Mouse (Mus musculus): Measurements from ENCODE around the gene Ddx31.

The Ddx31 gene

DNA sequence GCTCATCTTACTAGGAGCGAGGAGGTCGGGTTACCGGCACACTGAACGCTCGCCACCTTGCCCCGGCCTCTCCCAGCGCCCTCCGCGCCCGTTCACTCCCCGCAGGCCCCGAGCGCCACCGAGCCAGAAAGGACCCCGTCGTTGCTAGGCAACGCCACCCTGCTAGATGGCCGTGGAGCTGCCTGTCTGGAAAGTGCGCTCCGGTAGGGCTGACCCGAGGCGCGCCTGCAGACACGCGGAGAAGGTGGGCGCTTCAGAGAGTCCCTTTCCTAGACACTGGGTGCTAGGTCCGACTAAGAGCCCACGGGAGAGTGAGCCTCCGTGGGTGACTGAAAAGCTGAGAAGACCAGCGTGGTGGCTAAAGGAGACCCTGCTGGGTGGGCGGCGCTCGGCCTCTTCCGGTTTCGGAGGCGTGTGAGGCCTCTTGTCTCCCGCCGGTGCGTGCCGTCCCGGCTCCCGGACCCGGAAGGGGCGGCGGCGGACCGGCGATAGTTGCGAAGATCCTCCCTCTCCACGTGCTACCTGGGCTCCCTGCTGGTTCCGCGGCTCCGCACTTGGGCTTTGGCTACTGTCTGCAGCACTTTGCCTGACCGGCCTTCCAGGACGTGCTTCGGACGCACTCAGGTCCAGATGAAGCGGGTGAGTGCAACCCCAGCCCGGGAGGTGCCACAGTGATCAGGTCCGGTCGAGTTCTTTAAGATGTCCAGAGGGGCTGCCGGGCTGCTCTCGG is at the start of gene Ddx31, which contains the start of gene Gtf3c4:
Ddx31 (plus strand) TSS at position 185 of the 730 bp plus-strand sequence.
Gtf3c4 (minus strand) TSS at position 139 of the 730 bp plus-strand sequence.
- DNase-seq: peak; percentile 96

DNA sequence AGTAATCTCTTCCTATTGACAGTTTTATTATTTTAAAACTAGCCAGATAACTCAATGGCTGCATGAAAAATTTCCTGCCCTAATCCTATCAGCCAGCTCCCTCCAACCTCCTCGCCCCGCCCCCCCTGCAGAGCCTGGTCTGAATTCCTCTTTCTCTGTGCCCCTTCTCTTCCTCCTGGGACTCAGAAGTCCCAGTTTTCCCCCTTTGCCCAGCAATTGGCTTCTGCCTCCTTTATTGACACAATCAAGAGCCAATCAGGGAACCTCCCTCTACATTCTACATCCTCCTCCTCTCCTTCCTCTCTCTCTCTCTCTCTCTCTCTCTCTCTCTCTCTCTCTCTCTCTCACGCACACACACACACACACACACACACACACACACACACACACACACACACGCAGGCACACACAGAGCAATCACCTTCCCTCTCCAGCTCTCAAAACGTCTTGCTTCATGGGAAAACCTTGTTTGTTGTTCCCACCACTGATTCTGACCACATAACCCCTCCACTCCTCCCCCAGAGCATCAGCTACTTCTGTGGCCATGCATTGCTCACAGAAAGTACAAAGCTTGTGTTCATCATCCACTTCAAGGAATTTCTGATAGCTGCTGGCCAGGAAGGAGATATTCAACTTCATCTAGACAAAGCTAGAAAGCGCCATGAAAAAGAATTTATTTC is 47.1 kb upstream of the Ddx31 start:
- peak; percentile 31 for DNase-seq

GRCm38 (mm10) chr2:28794623-28795022 is 45.6 kb upstream of the Ddx31 start:
- DNase-seq: no peak

DNA sequence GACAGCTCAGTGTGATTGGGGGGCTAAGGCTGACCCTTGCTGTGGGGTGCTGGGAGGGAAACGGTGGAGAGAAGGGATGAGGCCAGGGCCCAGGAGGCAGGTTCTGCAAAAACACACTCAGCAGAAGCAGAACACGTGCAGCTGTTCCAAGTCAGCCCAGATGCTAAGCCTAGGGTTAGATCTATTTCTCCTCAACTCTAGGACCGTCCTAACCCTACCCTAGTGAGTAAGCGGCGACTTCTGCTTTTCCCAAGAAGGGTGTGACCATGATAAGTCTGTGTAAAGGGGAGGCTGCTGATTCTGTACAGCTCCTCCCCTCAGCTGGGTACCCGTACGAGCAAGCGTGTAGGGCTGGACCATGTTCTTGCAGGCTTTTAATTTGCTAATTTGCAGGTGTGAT is 43.9 kb upstream of the Ddx31 start:
- no peak for DNase-seq

- peak; percentile 20 for DNase-seq
Observed at GRCm38 (mm10) chr2:28797490-28798106, 42.6 kb upstream of the Ddx31 start.

GRCm38 (mm10) chr2:28798390-28798789 is 41.8 kb upstream of the Ddx31 start:
- peak; percentile 34 for DNase-seq

DNA sequence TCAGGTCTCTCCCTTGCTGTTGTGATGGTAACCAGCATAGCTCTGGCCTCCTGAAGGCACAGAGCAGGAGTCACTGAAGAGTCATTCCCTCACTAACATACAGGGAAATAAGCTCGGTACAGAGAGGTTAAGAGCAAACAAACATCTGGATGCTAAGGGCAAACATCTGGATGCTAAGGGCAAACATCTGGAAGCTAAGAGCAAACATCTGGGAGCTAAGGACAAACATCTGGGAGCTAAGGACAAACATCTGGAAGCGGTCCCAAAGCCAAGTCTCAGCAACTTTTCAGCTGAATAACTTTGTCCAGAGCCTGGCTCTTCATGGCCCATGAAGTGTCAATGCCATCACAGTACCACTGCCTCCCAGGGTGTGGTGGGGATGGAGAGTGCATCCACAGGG is 40.6 kb upstream of the Ddx31 start:
- no peak for DNase-seq

GRCm38 (mm10) chr2:28803406-28803805 is 36.8 kb upstream of the Ddx31 start:
- DNase-seq: no peak

DNA sequence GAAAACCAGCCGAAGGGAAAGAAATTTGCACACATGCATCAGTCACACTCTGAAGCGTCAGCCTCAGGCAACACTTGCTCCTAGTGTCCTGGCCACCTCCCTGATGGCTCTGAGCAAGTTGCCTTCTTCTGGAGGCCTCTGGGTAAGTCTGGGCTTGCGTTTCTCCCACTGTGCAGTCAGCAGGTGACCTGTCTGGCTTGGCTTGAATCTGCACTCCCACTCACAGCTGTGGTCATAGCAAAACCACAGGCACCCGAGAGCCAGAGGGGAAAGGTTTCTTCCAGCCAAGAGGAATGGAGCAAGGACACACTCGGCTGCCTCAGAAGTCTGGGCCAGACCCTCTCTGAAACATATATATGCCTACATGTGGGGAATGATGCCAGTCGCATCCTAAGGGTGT is 31.4 kb upstream of the Ddx31 start:
- no peak for DNase-seq

DNA sequence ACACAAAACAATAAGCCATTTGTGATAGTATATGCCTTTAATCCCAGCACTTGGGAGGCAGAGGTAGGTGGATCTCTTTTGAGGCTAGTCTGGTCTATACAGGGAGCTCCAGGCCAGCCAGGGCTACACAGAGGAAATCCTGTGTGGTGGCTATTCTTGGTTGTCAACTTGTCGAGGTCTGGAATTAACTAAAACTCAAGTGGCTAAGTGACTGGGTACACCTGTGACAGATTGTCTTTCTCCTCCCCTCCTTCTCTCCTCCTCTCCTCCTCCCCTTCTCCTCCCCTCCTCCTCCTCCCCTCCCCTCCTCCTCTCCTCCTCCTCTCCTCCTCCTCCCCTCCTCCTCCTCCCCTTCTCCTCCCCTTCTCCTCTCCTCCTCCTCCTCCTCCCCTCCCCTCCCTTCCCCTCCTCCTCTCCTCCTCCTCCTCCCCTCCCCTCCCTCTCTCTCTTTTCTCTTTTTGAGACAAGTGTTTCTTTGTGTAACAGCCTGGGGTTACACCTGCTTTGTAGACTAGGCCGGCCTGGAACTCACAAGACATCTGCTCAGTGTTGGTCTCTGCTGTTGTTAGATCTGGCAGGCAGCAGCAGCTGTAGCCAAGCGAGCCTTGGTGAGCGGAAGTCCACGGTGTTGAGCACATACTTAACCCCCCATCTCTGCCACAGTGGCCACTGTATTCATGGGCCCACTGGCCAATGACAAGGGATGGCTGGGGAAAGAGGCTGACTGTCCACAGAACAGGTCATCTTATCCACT is 29.8 kb upstream of the Ddx31 start:
- DNase-seq: no peak

DNA sequence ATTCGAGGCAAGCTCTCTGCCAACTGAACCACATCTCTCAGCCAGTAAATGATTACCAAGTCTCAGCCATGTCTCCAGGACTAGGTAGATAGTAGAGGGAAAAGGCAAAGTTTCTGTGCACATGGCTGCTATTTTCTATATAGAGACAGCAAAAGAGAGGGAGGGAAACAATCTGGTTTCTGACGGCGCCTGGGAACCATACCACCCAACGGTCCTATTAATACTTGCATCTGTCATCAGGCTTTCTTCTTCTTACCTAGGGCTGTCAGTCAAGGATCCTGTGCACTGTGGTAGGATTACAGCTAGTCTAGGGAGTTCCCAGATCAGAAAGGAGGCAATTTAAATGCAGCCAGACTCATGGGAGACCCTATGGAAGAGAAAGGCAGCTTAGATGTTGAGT is 21.3 kb upstream of the Ddx31 start:
- peak; percentile 40 for DNase-seq

- DNase-seq: no peak
Observed at GRCm38 (mm10) chr2:28829265-28829664, 10.9 kb upstream of the Ddx31 start.

DNA sequence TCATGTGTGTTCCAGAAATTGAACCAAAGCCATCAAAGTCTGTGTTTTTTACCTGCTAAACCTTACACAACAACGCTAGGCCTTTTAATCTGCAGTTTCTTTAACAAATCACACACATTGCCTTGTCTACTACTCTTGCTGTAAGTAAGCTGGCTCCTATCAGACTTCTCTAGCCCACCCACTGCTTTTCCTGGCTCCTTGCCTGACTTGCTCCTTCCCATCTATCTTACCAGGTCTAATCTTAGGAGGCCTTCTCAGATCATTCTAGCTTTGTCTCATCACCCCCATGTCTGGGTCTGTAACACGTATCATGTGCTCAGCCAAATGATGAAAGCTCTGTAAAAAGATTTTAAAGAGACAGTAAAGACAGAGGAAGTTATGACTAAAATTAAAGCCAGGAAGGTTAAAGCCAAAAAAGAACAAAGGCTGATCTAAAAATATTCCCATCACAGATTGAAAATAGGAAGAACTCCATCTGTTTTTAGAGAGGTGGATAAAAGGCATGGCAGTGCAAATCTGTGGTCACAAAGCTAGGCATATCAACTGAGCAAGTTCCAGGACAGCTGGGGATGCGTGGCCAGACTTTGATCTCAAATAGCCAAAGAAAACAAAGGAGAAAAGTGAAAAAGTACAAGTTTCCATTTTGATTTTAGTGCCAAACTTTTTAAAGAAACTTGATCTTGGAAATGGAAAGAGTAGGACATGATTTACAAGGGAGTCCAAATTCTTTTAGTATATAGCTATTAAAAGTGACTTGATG is 3.8 kb upstream of the Ddx31 start:
- DNase-seq: no peak

GRCm38 (mm10) chr2:28839501-28840221 is 545 bp upstream of the Ddx31 start:
- no peak for DNase-seq

DNA sequence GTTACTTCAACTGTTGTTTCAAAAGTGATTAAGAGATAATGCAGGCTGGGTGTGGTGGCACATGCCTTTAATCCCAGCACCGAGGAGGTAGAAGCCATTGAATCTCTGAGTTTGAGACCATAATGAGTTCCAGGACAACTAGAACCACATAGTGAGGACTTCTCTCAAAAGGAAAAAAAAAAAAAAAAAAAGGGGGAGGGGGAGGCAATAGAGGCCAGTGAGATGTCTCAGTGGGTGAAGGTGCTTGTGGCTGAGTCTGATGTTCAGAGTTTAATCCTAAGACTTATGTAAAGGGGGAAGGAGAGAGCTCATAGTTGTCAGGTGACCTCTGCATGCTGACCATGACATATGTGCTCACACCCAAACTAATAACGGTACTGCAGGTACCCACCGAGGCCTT is 1.8 kb downstream of the Ddx31 start:
- DNase-seq: no peak

DNA sequence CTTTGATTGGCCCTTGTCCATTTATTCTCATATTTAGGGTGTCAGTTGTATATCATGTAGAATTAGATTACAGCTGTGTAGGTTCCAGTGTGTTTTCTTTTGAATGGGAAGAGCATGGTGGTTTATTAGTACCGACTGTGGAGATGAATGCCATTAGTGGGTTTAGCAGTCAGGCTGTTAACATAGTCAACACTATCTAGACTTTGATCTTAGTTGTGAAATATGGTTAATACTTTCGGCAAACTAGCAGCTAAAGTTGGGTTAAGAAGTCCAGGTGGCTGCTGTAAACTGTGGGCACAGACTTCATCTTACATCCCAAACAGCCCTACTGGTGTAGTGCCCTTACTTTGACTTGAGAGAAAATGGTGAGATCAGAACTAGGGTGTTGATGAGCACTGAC is 8.7 kb downstream of the Ddx31 start:
- no peak for DNase-seq

DNA sequence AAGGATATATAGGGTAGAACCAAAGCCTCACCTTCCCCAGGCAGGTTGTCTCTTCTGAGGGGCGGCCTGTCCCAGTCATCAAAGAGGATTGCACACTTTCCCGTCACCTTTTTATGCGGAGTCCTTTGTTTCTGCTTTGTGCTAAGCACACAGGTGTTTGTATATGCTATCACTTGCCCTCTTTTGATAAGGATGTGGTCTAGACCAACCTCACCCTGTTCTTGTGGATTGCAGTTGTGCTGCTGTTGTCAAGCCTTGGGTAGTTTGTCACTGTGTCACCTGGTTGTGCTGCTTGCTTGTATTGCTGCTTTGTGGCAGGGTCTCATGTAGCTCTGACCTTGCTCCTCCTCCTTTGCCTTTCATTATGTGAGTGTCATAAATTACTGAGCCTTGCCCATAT is 12.4 kb downstream of the Ddx31 start:
- DNase-seq: no peak

GRCm38 (mm10) chr2:28855773-28856172 is 15.6 kb downstream of the Ddx31 start:
- DNase-seq: no peak

DNA sequence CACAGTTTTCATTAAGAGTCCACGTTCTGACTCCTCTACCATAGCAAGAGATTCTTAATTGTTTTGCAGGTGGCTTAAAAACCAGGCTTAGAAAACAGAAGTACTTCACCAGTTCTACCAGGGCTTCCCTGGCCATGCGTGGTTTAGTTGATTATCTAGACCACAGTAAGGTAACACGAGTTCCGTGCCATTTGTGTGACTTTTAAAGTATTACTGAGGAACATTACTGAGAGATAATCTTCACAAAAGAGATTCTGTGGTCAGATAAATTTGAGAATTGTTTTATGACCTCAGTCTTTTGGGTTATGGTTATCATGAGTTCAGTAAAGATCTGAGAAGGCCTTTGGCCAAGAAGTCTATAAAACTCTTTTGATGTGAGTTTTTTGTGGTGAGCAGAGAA is 19.1 kb downstream of the Ddx31 start:
- DNase-seq: no peak

DNA sequence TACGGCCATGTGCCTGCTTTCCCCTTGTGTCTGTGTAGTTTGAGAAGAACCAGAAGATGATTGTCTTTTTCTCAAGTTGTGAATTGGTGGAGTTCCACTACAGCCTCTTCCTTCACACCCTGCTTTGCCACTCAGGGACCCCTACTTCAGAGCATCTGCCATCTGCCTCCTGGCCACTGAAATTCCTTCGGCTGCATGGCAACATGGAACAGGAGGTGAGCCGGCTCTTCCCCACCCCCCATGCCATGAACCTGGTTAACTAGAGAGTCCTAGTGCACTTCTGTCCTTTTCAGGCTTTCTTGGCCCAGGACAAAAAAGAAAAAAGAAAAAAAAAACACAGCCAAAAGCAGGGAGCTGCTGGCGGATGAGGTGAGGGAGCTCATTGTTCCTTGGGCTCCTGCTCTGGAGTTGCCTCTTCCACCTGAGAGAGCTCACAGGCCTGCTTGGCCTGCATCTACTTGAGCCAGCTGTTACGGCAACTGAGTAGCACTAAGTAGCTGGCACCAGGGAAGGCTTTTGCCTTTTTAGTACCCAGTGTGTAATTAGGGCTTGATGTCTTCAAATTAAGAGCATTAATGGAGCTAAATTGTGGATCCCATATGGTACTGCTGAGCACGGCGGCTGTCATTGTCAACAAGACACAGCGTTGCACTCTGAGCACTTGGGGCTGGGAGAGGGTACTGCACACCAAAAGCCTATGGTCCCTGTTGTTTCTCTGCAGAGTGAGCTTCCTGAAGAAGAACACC is 20.6 kb downstream of the Ddx31 start:
- no peak for DNase-seq

GRCm38 (mm10) chr2:28863857-28864256 is 23.7 kb downstream of the Ddx31 start:
- DNase-seq: no peak
